Comparison of ENCODE assay signal across 14 mouse cellular contexts in genomic region chr2:71888437-71888836, GRCm38 (mm10).
"Had no signal": no experiment of that assay in that cellular context is flagged by ENCODE, and none has a peak within 500 bp of the region (broad histone marks: within the 10 kb centered on the region; RNA-seq: fewer than 3 reads in every experiment).

No protein-coding gene starts in this region.

- H3K4me2 ChIP-seq: intestine, embryonic 15.5 days; limb, embryonic 15.5 days; midbrain, embryonic 12.5 days; neural tube, embryonic 15.5 days had no signal

- DNase-seq: kidney, postnatal 10 days; kidney, postnatal 4 days; lung, adult 2 months; lung, postnatal 10 days; lung, postnatal 4 days; right cerebral cortex, adult 18-20 months; right cerebral cortex, postnatal 25 days; thymus, adult 2 months; thymus, postnatal 36 days had no signal

- H3K27me3 ChIP-seq: intestine, embryonic 15.5 days; limb, embryonic 15.5 days; midbrain, embryonic 12.5 days; neural tube, embryonic 15.5 days had no signal

- ATAC-seq: intestine, embryonic 15.5 days had no signal

- H3K4me1 ChIP-seq: intestine, embryonic 15.5 days; limb, embryonic 15.5 days; midbrain, embryonic 12.5 days; neural tube, embryonic 15.5 days had no signal

- H3K27ac ChIP-seq: intestine, embryonic 15.5 days; limb, embryonic 15.5 days; midbrain, embryonic 12.5 days; neural tube, embryonic 15.5 days had no signal

- H3K4me3 ChIP-seq: intestine, embryonic 15.5 days; limb, embryonic 15.5 days; midbrain, embryonic 12.5 days; myocyte; neural tube, embryonic 15.5 days had no signal

- H3K9ac ChIP-seq: intestine, embryonic 15.5 days; limb, embryonic 15.5 days; midbrain, embryonic 12.5 days; neural tube, embryonic 15.5 days had no signal

- H3K9me3 ChIP-seq: intestine, embryonic 15.5 days; limb, embryonic 15.5 days; midbrain, embryonic 12.5 days; neural tube, embryonic 15.5 days had no signal
